Comparison of ENCODE assay signal across 28 mouse cellular contexts in genomic region chr7:141770521-141770920, GRCm38 (mm10). TPM values are rescaled to one million over a fixed set of nuclear protein-coding genes. Genes with fewer than 3 reads are reported as not detected.
A peak's percentile ranks its signal among the peaks of the same experiment; 100 is the strongest.
DNase-seq lines count a peak whose midpoint lies in the region; ATAC-seq and TF ChIP-seq lines count a peak whose summit lies in the region.
"Had no signal": no experiment of that assay in that cellular context is flagged by ENCODE, and none has a peak within 500 bp of the region (broad histone marks: within the 10 kb centered on the region; RNA-seq: fewer than 3 reads in every experiment).

No protein-coding gene starts in this region.

- no peak for ATAC-seq in stomach, embryonic 15.5 days (ENCODE audit: insufficient read depth, low FRiP score, low read depth)
- ATAC-seq in stomach, postnatal 0 days (ENCODE audit: low FRiP score, low TSS enrichment): no peak
- ATAC-seq in liver, embryonic 16.5 days (ENCODE audit: low read depth): peak; percentile 57
- no peak for ATAC-seq in hindbrain, embryonic 16.5 days
- ATAC-seq: forebrain, embryonic 15.5 days; midbrain, embryonic 13.5 days had no signal

- no peak for DNase-seq in stomach, postnatal 0 days (ENCODE audit: low spot score)
- peak; percentile 48 for DNase-seq in liver
- no peak for DNase-seq in urinary bladder, postnatal 10 days (ENCODE audit: low spot score)
- no peak for DNase-seq in cerebellum, postnatal 4 days (ENCODE audit: low spot score in 2 of 2)
- no peak for DNase-seq in thymus, adult 2 months
- DNase-seq: adrenal gland, postnatal 25 days; cerebellum, adult 18-20 months; cerebellum, postnatal 25 days; embryo, embryonic 11 days; gastrocnemius, postnatal 10 days; kidney, adult 2 months; lung, embryonic 14.5 days; right cerebral cortex, postnatal 14 days; spleen, adult 18-20 months; thymus, adult 18-20 months; thymus, postnatal 4 days had no signal

- no peaks in the 10 kb centered on the region for H3K27me3 ChIP-seq in stomach, embryonic 15.5 days (replicated peaks)
- H3K27me3 ChIP-seq in stomach, postnatal 0 days (ENCODE audit: control insufficient read depth, insufficient read depth, low read length): no peaks in the 10 kb centered on the region
- no peaks in the 10 kb centered on the region for H3K27me3 ChIP-seq in liver, embryonic 16.5 days (ENCODE audit: control insufficient read depth, insufficient read depth, low read depth, low read length)
- H3K27me3 ChIP-seq in hindbrain, embryonic 16.5 days (replicated peaks; ENCODE audit: control insufficient read depth, insufficient read depth, low read length): no peaks in the 10 kb centered on the region
- H3K27me3 ChIP-seq in thymus, adult 2 months (ENCODE audit: control insufficient read depth, insufficient read depth, low read length): no peaks in the 10 kb centered on the region
- H3K27me3 ChIP-seq: embryonic facial prominence, embryonic 13.5 days; forebrain, embryonic 15.5 days; limb, embryonic 13.5 days; midbrain, embryonic 13.5 days had no signal

- H3K4me1 ChIP-seq in stomach, embryonic 15.5 days: peaks cover 9% of the 10 kb centered on the region; the same call in 1 of the 2 replicates
- H3K4me1 ChIP-seq in stomach, postnatal 0 days (replicated peaks; ENCODE audit: control insufficient read depth, insufficient read depth): no peaks in the 10 kb centered on the region
- H3K4me1 ChIP-seq in liver, embryonic 16.5 days (ENCODE audit: control insufficient read depth, low read depth, low read length): peaks cover 65% of the 10 kb centered on the region
- no peaks in the 10 kb centered on the region for H3K4me1 ChIP-seq in hindbrain, embryonic 16.5 days (ENCODE audit: control insufficient read depth, insufficient read depth, low read depth, low read length)
- H3K4me1 ChIP-seq in thymus, adult 2 months (replicated peaks; ENCODE audit: control insufficient read depth, insufficient read depth, low read length): no peaks in the 10 kb centered on the region

- H3K9ac ChIP-seq in stomach, embryonic 15.5 days: no peak overlapping the region
- H3K9ac ChIP-seq in stomach, postnatal 0 days (ENCODE audit: low read length): no peak overlapping the region
- peak overlapping the region; percentile 59 for H3K9ac ChIP-seq in liver, embryonic 16.5 days (ENCODE audit: low read depth, low read length)
- H3K9ac ChIP-seq in hindbrain, embryonic 16.5 days (ENCODE audit: low read depth, low read length): no peak overlapping the region
- H3K9ac ChIP-seq: embryonic facial prominence, embryonic 13.5 days; forebrain, embryonic 15.5 days; heart, embryonic 13.5 days; limb, embryonic 13.5 days; lung, embryonic 14.5 days; midbrain, embryonic 13.5 days had no signal

- TF ChIP-seq POLR2A in thymus, adult 2 months (IDR thresholded peaks at IDR 0.05; ENCODE audit: control insufficient read depth, extremely low read depth, insufficient read depth, low read length, poor library complexity): no peak

- no peaks in the 10 kb centered on the region for H3K36me3 ChIP-seq in stomach, embryonic 15.5 days
- no peaks in the 10 kb centered on the region for H3K36me3 ChIP-seq in stomach, postnatal 0 days (ENCODE audit: control insufficient read depth, insufficient read depth, low read length)
- H3K36me3 ChIP-seq in liver, embryonic 16.5 days (ENCODE audit: control insufficient read depth, insufficient read depth): no peaks in the 10 kb centered on the region
- H3K36me3 ChIP-seq in hindbrain, embryonic 16.5 days (ENCODE audit: control insufficient read depth, insufficient read depth, low read length): no peaks in the 10 kb centered on the region
- H3K36me3 ChIP-seq in thymus, adult 2 months (ENCODE audit: control insufficient read depth, insufficient read depth, low read length): no peaks in the 10 kb centered on the region
- H3K36me3 ChIP-seq: embryonic facial prominence, embryonic 13.5 days; forebrain, embryonic 15.5 days; heart, embryonic 13.5 days; limb, embryonic 13.5 days; midbrain, embryonic 13.5 days had no signal

- TF ChIP-seq EP300 in stomach, postnatal 0 days (optimal IDR thresholded peaks at IDR 0.05): no peak

- TF ChIP-seq CTCF in stomach, postnatal 0 days (IDR thresholded peaks at IDR 0.05; ENCODE audit: low read depth): no peak
- TF ChIP-seq CTCF in thymus, adult 2 months (IDR thresholded peaks at IDR 0.05; ENCODE audit: borderline replicate concordance, control insufficient read depth, extremely low read depth, insufficient read depth, low read length, poor library complexity): no peak

- H3K4me3 ChIP-seq in stomach, embryonic 15.5 days (replicated peaks): no peak overlapping the region
- H3K4me3 ChIP-seq in stomach, postnatal 0 days (ENCODE audit: low read depth, low read length): no peak overlapping the region
- H3K4me3 ChIP-seq in liver, embryonic 16.5 days (ENCODE audit: low read depth, low read length): peak overlapping the region; percentile 27
- H3K4me3 ChIP-seq in hindbrain, embryonic 16.5 days (ENCODE audit: low read length): no peak overlapping the region
- H3K4me3 ChIP-seq in thymus, adult 2 months (ENCODE audit: control insufficient read depth, insufficient read depth, low read length): no peak overlapping the region
- H3K4me3 ChIP-seq: embryonic facial prominence, embryonic 13.5 days; forebrain, embryonic 15.5 days; heart, embryonic 13.5 days; limb, embryonic 13.5 days; megakaryocyte, embryonic 14.5 days; midbrain, embryonic 13.5 days had no signal

- no peaks in the 10 kb centered on the region for H3K9me3 ChIP-seq in stomach, embryonic 15.5 days
- no peaks in the 10 kb centered on the region for H3K9me3 ChIP-seq in stomach, postnatal 0 days (ENCODE audit: control insufficient read depth, low read length)
- no peaks in the 10 kb centered on the region for H3K9me3 ChIP-seq in liver, embryonic 16.5 days (replicated peaks; ENCODE audit: control insufficient read depth, low read length)
- H3K9me3 ChIP-seq in hindbrain, embryonic 16.5 days (ENCODE audit: control insufficient read depth, low read length): no peaks in the 10 kb centered on the region
- H3K9me3 ChIP-seq: embryonic facial prominence, embryonic 13.5 days; forebrain, embryonic 15.5 days; heart, embryonic 13.5 days; limb, embryonic 13.5 days; megakaryocyte, embryonic 14.5 days; midbrain, embryonic 13.5 days had no signal

- 0 out of 2 replicates have a peak overlapping the region, but pooled peaks have one; percentile 0 for H3K4me2 ChIP-seq in stomach, embryonic 15.5 days
- no peak overlapping the region for H3K4me2 ChIP-seq in stomach, postnatal 0 days (replicated peaks; ENCODE audit: low read depth)
- peak overlapping the region; percentile 69 for H3K4me2 ChIP-seq in liver, embryonic 16.5 days (ENCODE audit: low read depth, low read length)
- no peak overlapping the region for H3K4me2 ChIP-seq in hindbrain, embryonic 16.5 days (ENCODE audit: low read length)
- H3K4me2 ChIP-seq: embryonic facial prominence, embryonic 13.5 days; forebrain, embryonic 15.5 days; heart, embryonic 13.5 days; limb, embryonic 13.5 days; lung, embryonic 14.5 days; midbrain, embryonic 13.5 days had no signal

- H3K27ac ChIP-seq in stomach, embryonic 15.5 days: no peak overlapping the region
- H3K27ac ChIP-seq in stomach, postnatal 0 days (replicated peaks): no peak overlapping the region
- H3K27ac ChIP-seq in liver, embryonic 16.5 days (ENCODE audit: low read length): peak overlapping the region; percentile 92
- no peak overlapping the region for H3K27ac ChIP-seq in hindbrain, embryonic 16.5 days (ENCODE audit: low read depth, low read length)
- H3K27ac ChIP-seq in thymus, adult 2 months (ENCODE audit: control insufficient read depth, insufficient read depth, low read length): no peak overlapping the region
- H3K27ac ChIP-seq: embryonic facial prominence, embryonic 13.5 days; forebrain, embryonic 15.5 days; heart, embryonic 13.5 days; kidney, postnatal 0 days; limb, embryonic 13.5 days; midbrain, embryonic 13.5 days had no signal

- whole genome bisulfite sequencing in stomach, embryonic 15.5 days: 72% methylated on average over 3 of the region's 3 CpGs
- 69% methylated on average over 3 of the region's 3 CpGs for whole genome bisulfite sequencing in stomach, postnatal 0 days
- 52% methylated on average over 3 of the region's 3 CpGs for WGBS in liver, embryonic 16.5 days (ENCODE audit: insufficient replicate concordance)
- 83% methylated on average over 3 of the region's 3 CpGs for WGBS in hindbrain, embryonic 16.5 days
- WGBS in thymus, adult 2 months: 91% methylated on average over 3 of the region's 3 CpGs

RNA-seq across cellular contexts. Expression of gene Muc5ac, which starts 18.3 kb away (rescaled TPM):
- 0.87 and 2.2 TPM in 2 replicates for polyA plus RNA-seq in stomach, embryonic 15.5 days (2015; fragmentation: Nextera tagmentation; extraction: Ambion mirVana)
- polyA plus RNA-seq in stomach, postnatal 0 days (2015; fragmentation: Nextera tagmentation; extraction: Ambion mirVana): 2.9 and 3.3 TPM in 2 replicates
- not detected in 2 replicates for polyA plus RNA-seq in liver, embryonic 16.5 days (2015; fragmentation: Nextera tagmentation; extraction: Ambion mirVana)
- polyA plus RNA-seq in hindbrain, embryonic 16.5 days (2015; fragmentation: Nextera tagmentation; extraction: Ambion mirVana): not detected in 2 replicates
- polyA plus RNA-seq in thymus, adult 2 months (2012; rRNA removed): 0.59 and 0.60 TPM in 2 replicates
- polyA plus RNA-seq: embryonic facial prominence, embryonic 13.5 days; forebrain, embryonic 15.5 days; heart, embryonic 13.5 days; hindbrain, embryonic 11.5 days; kidney, postnatal 0 days; limb, embryonic 13.5 days; midbrain, embryonic 13.5 days; neural tube, embryonic 11.5 days had no signal

Comparison
In these comparisons a context has a peak if more than half of its experiments do, and no peak if none do; other contexts are left out.
1. H3K4me2 ChIP-seq: peak in stomach, embryonic 15.5 days (single experiment) and liver, embryonic 16.5 days (single experiment); none in stomach, postnatal 0 days (single experiment) and hindbrain, embryonic 16.5 days (single experiment).